Mouse (Mus musculus): Measurements from ENCODE around the gene Zfp839. TPM values are rescaled to one million over a fixed set of nuclear protein-coding genes. Genes with fewer than 3 reads are reported as not detected.

Zfp839 gene
- total RNA-seq, 1 experiment from 2014 or later = 11.1 TPM

Other genes with a start within 250 kb of the Zfp839 start
- gene Dync1h1, start 248.8 kb upstream of the Zfp839 start, total RNA-seq (2017) = 122 to 194 TPM (median 132 TPM) in 3 replicates
- not detected in 3 replicates for gene 1700001K19Rik, start 167.6 kb upstream of the Zfp839 start, total RNA-seq (2017)
- gene Hsp90aa1, start 147.5 kb upstream of the Zfp839 start, total RNA-seq (2017) = 735 to 877 TPM (median 802 TPM) in 3 replicates
- 42.6 to 73.3 TPM (median 57.7 TPM) in 3 replicates for gene Wdr20, start 112.3 kb upstream of the Zfp839 start, total RNA-seq (2017)
- 0.10 to 0.32 TPM in 2 of 3 replicates, not detected in the other for gene Mok, start 9.3 kb upstream of the Zfp839 start, total RNA-seq (2017)
- 22.7 to 35.9 TPM (median 27.8 TPM) in 3 replicates for gene Cinp, start 38.9 kb downstream of the Zfp839 start, total RNA-seq (2017)
- 3.7 to 4.9 TPM (median 3.8 TPM) in 3 replicates for gene Tecpr2, start 39.0 kb downstream of the Zfp839 start, total RNA-seq (2017)
- 3.8 to 5.8 TPM (median 5.5 TPM) in 3 replicates for gene Ankrd9, start 128.8 kb downstream of the Zfp839 start, total RNA-seq (2017)
- 12.4 to 20.5 TPM (median 14.2 TPM) in 3 replicates for gene Rcor1, start 189.1 kb downstream of the Zfp839 start, total RNA-seq (2017)

All from monocyte, adult 5-6 weeks (primary cell).